Mouse (Mus musculus): ENCODE results near the gene Cd40lg. TPM values are rescaled to one million over a fixed set of nuclear protein-coding genes. Genes with fewer than 3 reads are reported as not detected.

Gene Cd40lg
- polyA plus RNA-seq, 1 experiment from 2014 or later = not detected

DNA sequence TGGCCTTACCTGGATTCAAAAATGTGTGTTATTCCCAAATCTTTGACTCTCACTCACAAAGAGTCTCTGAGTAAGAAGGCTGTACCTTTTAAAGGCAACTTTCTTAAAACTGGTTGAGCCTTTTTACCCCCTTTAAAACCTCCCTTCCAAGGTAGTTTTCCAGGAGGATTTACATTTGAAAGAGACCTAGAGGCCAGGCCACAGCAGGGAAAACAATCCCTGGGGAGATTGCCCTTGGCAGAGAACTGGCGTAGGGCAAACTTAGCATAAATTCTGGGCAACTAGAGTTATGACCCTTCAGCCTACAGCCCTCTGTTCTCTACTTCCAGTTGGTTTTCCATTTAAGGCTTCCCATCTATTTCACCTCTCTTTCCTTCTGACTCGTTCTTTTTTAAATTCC, 13.9 kb upstream of the Cd40lg start:
- Histone ChIP-seq H3K27me3 (ENCODE audit: control insufficient read depth, insufficient read depth, low read depth, low read length) (no peaks in the 10 kb centered on the region), H3K9ac (ENCODE audit: low read depth, low read length) (no peak overlapping the region), H3K36me3 (ENCODE audit: control insufficient read depth, insufficient read depth) (no peaks in the 10 kb centered on the region), H3K9me3 (replicated peaks; ENCODE audit: control insufficient read depth, low read length) (no peaks in the 10 kb centered on the region), H3K27ac (ENCODE audit: low read length) (no peak overlapping the region), H3K4me1 (ENCODE audit: control insufficient read depth, low read depth, low read length) (no peaks in the 10 kb centered on the region), H3K4me3 (ENCODE audit: low read depth, low read length) (no peak overlapping the region), H3K4me2 (ENCODE audit: low read depth, low read length) (no peak overlapping the region)
- ATAC-seq (ENCODE audit: low read depth) = no peak
- 34% methylated on average over 2 of the region's 2 CpGs for WGBS (ENCODE audit: insufficient replicate concordance)

DNA sequence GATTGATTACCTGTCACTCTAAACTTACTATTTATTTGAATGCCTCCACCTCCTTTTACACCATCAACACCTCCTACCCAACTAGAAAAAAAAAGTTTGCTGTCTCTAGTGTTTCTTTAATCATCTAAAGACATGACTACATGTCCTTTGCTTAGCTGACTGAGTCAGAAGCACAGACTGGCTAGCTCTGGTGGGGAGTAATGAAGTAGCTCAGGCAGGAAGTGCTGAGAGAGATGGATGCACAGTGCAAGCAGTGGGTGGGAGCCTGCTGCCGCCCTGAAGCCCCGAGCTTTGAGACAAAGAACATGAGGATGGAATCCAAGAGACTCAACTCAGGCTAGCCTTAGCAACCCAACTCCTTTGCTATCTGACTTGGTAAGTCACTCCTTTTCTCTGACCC, 11.5 kb upstream of the Cd40lg start:
- Histone ChIP-seq H3K4me2 (ENCODE audit: low read depth, low read length) (no peak overlapping the region), H3K4me3 (ENCODE audit: low read depth, low read length) (no peak overlapping the region), H3K9ac (ENCODE audit: low read depth, low read length) (no peak overlapping the region), H3K36me3 (ENCODE audit: control insufficient read depth, insufficient read depth) (no peaks in the 10 kb centered on the region), H3K27me3 (ENCODE audit: control insufficient read depth, insufficient read depth, low read depth, low read length) (no peaks in the 10 kb centered on the region), H3K4me1 (ENCODE audit: control insufficient read depth, low read depth, low read length) (no peaks in the 10 kb centered on the region), H3K27ac (ENCODE audit: low read length) (no peak overlapping the region), H3K9me3 (replicated peaks; ENCODE audit: control insufficient read depth, low read length) (no peaks in the 10 kb centered on the region)
- no peak for ATAC-seq (ENCODE audit: low read depth)
- 50% methylated on average over 2 of the region's 2 CpGs for WGBS (ENCODE audit: insufficient replicate concordance)

- Histone ChIP-seq H3K27ac (ENCODE audit: low read length) (no peak overlapping the region), H3K36me3 (ENCODE audit: control insufficient read depth, insufficient read depth) (no peaks in the 10 kb centered on the region), H3K4me1 (ENCODE audit: control insufficient read depth, low read depth, low read length) (no peaks in the 10 kb centered on the region), H3K4me3 (ENCODE audit: low read depth, low read length) (no peak overlapping the region), H3K9ac (ENCODE audit: low read depth, low read length) (no peak overlapping the region), H3K27me3 (ENCODE audit: control insufficient read depth, insufficient read depth, low read depth, low read length) (no peaks in the 10 kb centered on the region), H3K4me2 (ENCODE audit: low read depth, low read length) (no peak overlapping the region), H3K9me3 (replicated peaks; ENCODE audit: control insufficient read depth, low read length) (no peaks in the 10 kb centered on the region)
- no peak for ATAC-seq (ENCODE audit: low read depth)
- 42% methylated on average over 1 of the region's 1 CpGs for WGBS (ENCODE audit: insufficient replicate concordance)
Measured at GRCm38 (mm10) chrX:57210591-57210990, 1.4 kb upstream of the Cd40lg start.

DNA sequence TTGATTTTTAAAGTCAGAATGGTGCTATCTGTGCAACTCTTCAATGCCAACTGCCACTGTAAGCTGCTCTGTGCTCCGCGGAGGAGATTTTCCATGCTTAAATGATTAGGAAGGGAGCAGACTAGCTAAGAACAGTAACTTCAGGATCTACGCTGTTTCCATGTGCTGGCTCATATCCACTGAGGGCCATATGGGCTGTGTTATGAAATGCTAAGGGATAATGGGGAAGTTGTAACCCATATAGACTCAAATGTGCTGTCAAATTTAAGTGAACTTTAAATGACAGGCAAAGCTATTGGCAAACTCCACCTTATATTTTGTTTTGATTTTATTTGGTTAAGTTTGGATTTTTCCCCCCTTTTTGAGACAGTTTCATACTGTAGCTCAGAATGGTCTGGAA, 919 bp downstream of the Cd40lg start:
- H3K4me1 ChIP-seq (ENCODE audit: control insufficient read depth, low read depth, low read length) = no peaks in the 10 kb centered on the region

GRCm38 (mm10) chrX:57215495-57215894, 3.6 kb downstream of the Cd40lg start:
- H3K27me3 ChIP-seq (ENCODE audit: control insufficient read depth, insufficient read depth, low read depth, low read length) = no peaks in the 10 kb centered on the region
- 73% methylated on average over 4 of the region's 4 CpGs for WGBS (ENCODE audit: insufficient replicate concordance)
- no peaks in the 10 kb centered on the region for H3K36me3 ChIP-seq (ENCODE audit: control insufficient read depth, insufficient read depth)
- no peak overlapping the region for H3K4me2 ChIP-seq (ENCODE audit: low read depth, low read length)
- H3K9ac ChIP-seq (ENCODE audit: low read depth, low read length) = no peak overlapping the region
- ATAC-seq (ENCODE audit: low read depth) = no peak
- no peak overlapping the region for H3K4me3 ChIP-seq (ENCODE audit: low read depth, low read length)
- no peak overlapping the region for H3K27ac ChIP-seq (ENCODE audit: low read length)
- H3K4me1 ChIP-seq (ENCODE audit: control insufficient read depth, low read depth, low read length) = no peaks in the 10 kb centered on the region
- no peaks in the 10 kb centered on the region for H3K9me3 ChIP-seq (replicated peaks; ENCODE audit: control insufficient read depth, low read length)

More for the DNA sequence above, 919 bp downstream of the Cd40lg start:
- WGBS (ENCODE audit: insufficient replicate concordance) = 76% methylated on average over 3 of the region's 3 CpGs
- Histone ChIP-seq H3K27me3 (ENCODE audit: control insufficient read depth, insufficient read depth, low read depth, low read length) (no peaks in the 10 kb centered on the region), H3K4me2 (ENCODE audit: low read depth, low read length) (no peak overlapping the region), H3K36me3 (ENCODE audit: control insufficient read depth, insufficient read depth) (no peaks in the 10 kb centered on the region), H3K27ac (ENCODE audit: low read length) (no peak overlapping the region), H3K9me3 (replicated peaks; ENCODE audit: control insufficient read depth, low read length) (no peaks in the 10 kb centered on the region), H3K4me3 (ENCODE audit: low read depth, low read length) (no peak overlapping the region), H3K9ac (ENCODE audit: low read depth, low read length) (no peak overlapping the region)
- no peak for ATAC-seq (ENCODE audit: low read depth)

DNA sequence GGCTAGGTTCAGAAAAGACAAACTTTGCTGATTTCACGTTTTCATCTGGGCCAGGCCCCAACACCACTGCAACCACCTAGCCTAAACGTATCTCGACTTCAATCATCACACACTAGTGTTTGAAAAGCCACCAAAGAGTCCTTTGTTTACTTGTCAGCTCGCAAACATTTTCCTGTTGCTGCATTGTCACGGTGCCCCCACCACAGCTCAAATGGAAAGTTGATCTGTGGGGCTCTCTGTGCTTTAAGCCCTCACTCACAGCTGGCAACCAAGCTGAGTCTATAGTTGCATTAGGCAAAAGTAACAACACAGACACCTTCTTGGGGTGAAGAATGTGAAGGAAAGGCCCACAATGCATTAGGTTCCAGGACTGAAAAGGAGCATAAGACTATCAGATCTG, 4.3 kb downstream of the Cd40lg start:
- no peak overlapping the region for H3K4me3 ChIP-seq (ENCODE audit: low read depth, low read length)
- H3K4me2 ChIP-seq (ENCODE audit: low read depth, low read length) = no peak overlapping the region
- WGBS (ENCODE audit: insufficient replicate concordance) = 38% methylated on average over 5 of the region's 5 CpGs
- no peaks in the 10 kb centered on the region for H3K36me3 ChIP-seq (ENCODE audit: control insufficient read depth, insufficient read depth)
- no peak for ATAC-seq (ENCODE audit: low read depth)
- no peaks in the 10 kb centered on the region for H3K4me1 ChIP-seq (ENCODE audit: control insufficient read depth, low read depth, low read length)
- no peaks in the 10 kb centered on the region for H3K9me3 ChIP-seq (replicated peaks; ENCODE audit: control insufficient read depth, low read length)
- H3K9ac ChIP-seq (ENCODE audit: low read depth, low read length) = no peak overlapping the region
- H3K27me3 ChIP-seq (ENCODE audit: control insufficient read depth, insufficient read depth, low read depth, low read length) = no peaks in the 10 kb centered on the region
- H3K27ac ChIP-seq (ENCODE audit: low read length) = no peak overlapping the region

DNA sequence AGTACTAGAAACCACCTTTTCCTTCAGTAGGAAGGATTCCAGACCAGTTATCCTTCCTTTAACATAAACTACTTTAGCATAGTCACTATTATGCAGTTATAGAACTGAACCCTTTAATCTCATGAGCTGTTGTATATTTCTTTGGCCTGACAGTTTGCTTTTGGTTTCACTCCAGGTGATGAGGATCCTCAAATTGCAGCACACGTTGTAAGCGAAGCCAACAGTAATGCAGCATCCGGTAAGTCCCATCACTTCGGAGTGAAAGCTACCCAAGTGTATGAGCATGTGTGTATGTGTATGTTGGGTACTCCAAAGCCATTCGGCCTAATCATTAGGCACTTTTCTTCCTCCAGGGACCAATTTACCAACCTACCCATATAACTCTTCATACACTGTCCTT, 7.6 kb downstream of the Cd40lg start:
- Histone ChIP-seq H3K9ac (ENCODE audit: low read depth, low read length) (no peak overlapping the region), H3K9me3 (replicated peaks; ENCODE audit: control insufficient read depth, low read length) (no peaks in the 10 kb centered on the region), H3K4me1 (ENCODE audit: control insufficient read depth, low read depth, low read length) (no peaks in the 10 kb centered on the region), H3K36me3 (ENCODE audit: control insufficient read depth, insufficient read depth) (no peaks in the 10 kb centered on the region), H3K27ac (ENCODE audit: low read length) (no peak overlapping the region), H3K27me3 (ENCODE audit: control insufficient read depth, insufficient read depth, low read depth, low read length) (no peaks in the 10 kb centered on the region), H3K4me2 (ENCODE audit: low read depth, low read length) (no peak overlapping the region), H3K4me3 (ENCODE audit: low read depth, low read length) (no peak overlapping the region)
- ATAC-seq (ENCODE audit: low read depth) = no peak
- WGBS (ENCODE audit: insufficient replicate concordance) = 78% methylated on average over 5 of the region's 5 CpGs

GRCm38 (mm10) chrX:57221881-57222280, 9.9 kb downstream of the Cd40lg start:
- H3K4me1 ChIP-seq (ENCODE audit: control insufficient read depth, low read depth, low read length) = no peaks in the 10 kb centered on the region
- no peaks in the 10 kb centered on the region for H3K27me3 ChIP-seq (ENCODE audit: control insufficient read depth, insufficient read depth, low read depth, low read length)
- no peaks in the 10 kb centered on the region for H3K9me3 ChIP-seq (replicated peaks; ENCODE audit: control insufficient read depth, low read length)
- WGBS (ENCODE audit: insufficient replicate concordance) = 63% methylated on average over 3 of the region's 3 CpGs
- no peak overlapping the region for H3K4me2 ChIP-seq (ENCODE audit: low read depth, low read length)
- no peak overlapping the region for H3K4me3 ChIP-seq (ENCODE audit: low read depth, low read length)
- no peaks in the 10 kb centered on the region for H3K36me3 ChIP-seq (ENCODE audit: control insufficient read depth, insufficient read depth)
- H3K27ac ChIP-seq (ENCODE audit: low read length) = no peak overlapping the region
- no peak for ATAC-seq (ENCODE audit: low read depth)
- H3K9ac ChIP-seq (ENCODE audit: low read depth, low read length) = no peak overlapping the region

DNA sequence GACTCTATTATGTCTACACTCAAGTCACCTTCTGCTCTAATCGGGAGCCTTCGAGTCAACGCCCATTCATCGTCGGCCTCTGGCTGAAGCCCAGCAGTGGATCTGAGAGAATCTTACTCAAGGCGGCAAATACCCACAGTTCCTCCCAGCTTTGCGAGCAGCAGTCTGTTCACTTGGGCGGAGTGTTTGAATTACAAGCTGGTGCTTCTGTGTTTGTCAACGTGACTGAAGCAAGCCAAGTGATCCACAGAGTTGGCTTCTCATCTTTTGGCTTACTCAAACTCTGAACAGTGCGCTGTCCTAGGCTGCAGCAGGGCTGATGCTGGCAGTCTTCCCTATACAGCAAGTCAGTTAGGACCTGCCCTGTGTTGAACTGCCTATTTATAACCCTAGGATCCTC, 11.4 kb downstream of the Cd40lg start:
- WGBS (ENCODE audit: insufficient replicate concordance) = 71% methylated on average over 10 of the region's 10 CpGs
- Histone ChIP-seq H3K9ac (ENCODE audit: low read depth, low read length) (no peak overlapping the region), H3K4me2 (ENCODE audit: low read depth, low read length) (no peak overlapping the region), H3K9me3 (replicated peaks; ENCODE audit: control insufficient read depth, low read length) (no peaks in the 10 kb centered on the region), H3K27me3 (ENCODE audit: control insufficient read depth, insufficient read depth, low read depth, low read length) (no peaks in the 10 kb centered on the region), H3K4me3 (ENCODE audit: low read depth, low read length) (no peak overlapping the region), H3K36me3 (ENCODE audit: control insufficient read depth, insufficient read depth) (no peaks in the 10 kb centered on the region), H3K4me1 (ENCODE audit: control insufficient read depth, low read depth, low read length) (no peaks in the 10 kb centered on the region), H3K27ac (ENCODE audit: low read length) (no peak overlapping the region)
- ATAC-seq (ENCODE audit: low read depth) = no peak

DNA sequence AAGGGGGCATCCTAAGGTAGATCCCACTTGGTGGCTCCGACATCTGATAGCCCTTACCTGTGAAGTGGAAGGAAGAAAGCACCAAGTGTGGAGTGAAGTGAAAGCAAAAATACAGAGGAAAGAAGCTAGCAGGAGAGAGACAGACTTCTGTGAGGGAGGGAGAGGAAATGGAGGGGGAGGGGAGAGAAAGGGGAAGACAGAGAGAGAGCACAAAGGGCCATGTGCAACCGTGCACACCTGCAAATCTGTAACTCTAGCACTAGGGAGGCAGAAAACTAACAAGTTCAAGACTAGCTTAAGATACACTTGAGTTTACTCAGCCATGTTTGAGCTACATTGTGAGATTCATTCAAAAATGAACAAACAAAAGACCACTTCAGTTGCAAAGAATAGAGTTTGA, 16.2 kb downstream of the Cd40lg start:
- no peak overlapping the region for H3K9ac ChIP-seq (ENCODE audit: low read depth, low read length)
- no peak for ATAC-seq (ENCODE audit: low read depth)
- no peak overlapping the region for H3K4me3 ChIP-seq (ENCODE audit: low read depth, low read length)
- no peak overlapping the region for H3K4me2 ChIP-seq (ENCODE audit: low read depth, low read length)
- H3K4me1 ChIP-seq (ENCODE audit: control insufficient read depth, low read depth, low read length) = no peaks in the 10 kb centered on the region
- no peaks in the 10 kb centered on the region for H3K9me3 ChIP-seq (replicated peaks; ENCODE audit: control insufficient read depth, low read length)
- no peak overlapping the region for H3K27ac ChIP-seq (ENCODE audit: low read length)
- H3K27me3 ChIP-seq (ENCODE audit: control insufficient read depth, insufficient read depth, low read depth, low read length) = no peaks in the 10 kb centered on the region
- 39% methylated on average over 2 of the region's 2 CpGs for WGBS (ENCODE audit: insufficient replicate concordance)
- H3K36me3 ChIP-seq (ENCODE audit: control insufficient read depth, insufficient read depth) = no peaks in the 10 kb centered on the region

All from liver, embryonic 16.5 days (tissue).